ENCODE assay signal across 8 mouse cellular contexts in genomic region chr6:86487358-86488148, GRCm38 (mm10). TPM values are rescaled to one million over a fixed set of nuclear protein-coding genes. Genes with fewer than 3 reads are reported as not detected.
DNase-seq lines count a peak whose midpoint lies in the region; ATAC-seq lines count a peak whose summit lies in the region.

No protein-coding gene starts in this region.

- H3K4me3 ChIP-seq in hindbrain, embryonic 14.5 days (replicated peaks; ENCODE audit: low read length) = peak overlapping the region; percentile 7; the same call in 1 of the 2 replicates

- peaks cover 14% of the 10 kb centered on the region for H3K4me1 ChIP-seq in hindbrain, embryonic 14.5 days (replicated peaks; ENCODE audit: control insufficient read depth, insufficient read depth, low read length)

- ATAC-seq in hindbrain, embryonic 14.5 days (ENCODE audit: low FRiP score) = peak; percentile 94

- H3K9me3 ChIP-seq in hindbrain, embryonic 14.5 days (ENCODE audit: control insufficient read depth, low read length) = no peaks in the 10 kb centered on the region

- peak overlapping the region; percentile 97 for H3K27ac ChIP-seq in hindbrain, embryonic 14.5 days

- peak; percentile 75 for DNase-seq in T-cell, adult 2 months (ENCODE audit: low spot score)
- peak; percentile 38 to 63 for DNase-seq in cerebellum, postnatal 4 days (ENCODE audit: low spot score in 2 of 2)
- DNase-seq in frontal cortex, postnatal 36 days (ENCODE audit: low spot score in 2 of 2) = peak; percentile 67 to 70
- DNase-seq in hindbrain, embryonic 14.5 days (ENCODE audit: low spot score) = peak; percentile 80
- peak; percentile 77 to 78 for DNase-seq in layer of hippocampus, postnatal 36 days
- DNase-seq in lung, postnatal 25 days (ENCODE audit: low spot score) = peak; percentile 91
- DNase-seq in retina, embryonic 14.5 days (ENCODE audit: low spot score) = peak; percentile 81
- DNase-seq in thymus, postnatal 36 days = peak; percentile 85 to 89

- peak overlapping the region; percentile 46 for H3K4me2 ChIP-seq in hindbrain, embryonic 14.5 days (replicated peaks)

- WGBS in hindbrain, embryonic 14.5 days = 3% methylated on average over 24 of the region's 24 CpGs

- peak overlapping the region; percentile 68 for H3K9ac ChIP-seq in hindbrain, embryonic 14.5 days

- no peaks in the 10 kb centered on the region for H3K27me3 ChIP-seq in hindbrain, embryonic 14.5 days (ENCODE audit: control insufficient read depth, insufficient read depth, low read length)

- no peaks in the 10 kb centered on the region for H3K36me3 ChIP-seq in hindbrain, embryonic 14.5 days (replicated peaks; ENCODE audit: control insufficient read depth, insufficient read depth)

RNA-seq across cellular contexts. Expression of gene Pcbp1, which starts 38.6 kb away (rescaled TPM):
- polyA plus RNA-seq in hindbrain, embryonic 14.5 days (2014; fragmentation: Nextera tagmentation; extraction: Ambion mirVana) = 313 and 316 TPM in 2 replicates
- 100 to 1,000 TPM; 177 to 186 TPM for total RNA-seq in layer of hippocampus, postnatal 36 days (2021)

RNA-seq across cellular contexts. Expression of gene C87436, which starts 49.4 kb away (rescaled TPM):
- 19.2 and 21.6 TPM in 2 replicates for polyA plus RNA-seq in hindbrain, embryonic 14.5 days (2014; fragmentation: Nextera tagmentation; extraction: Ambion mirVana)
- 10 to 100 TPM; 16.4 to 16.5 TPM for total RNA-seq in layer of hippocampus, postnatal 36 days (2021)

Comparison
In these comparisons a context has a peak if more than half of its experiments do, and no peak if none do; other contexts are left out.
1. Peak in every context shown above with its lines: DNase-seq, ATAC-seq, H3K4me3 ChIP-seq and H3K27ac ChIP-seq.